In the genomic region with DNA sequence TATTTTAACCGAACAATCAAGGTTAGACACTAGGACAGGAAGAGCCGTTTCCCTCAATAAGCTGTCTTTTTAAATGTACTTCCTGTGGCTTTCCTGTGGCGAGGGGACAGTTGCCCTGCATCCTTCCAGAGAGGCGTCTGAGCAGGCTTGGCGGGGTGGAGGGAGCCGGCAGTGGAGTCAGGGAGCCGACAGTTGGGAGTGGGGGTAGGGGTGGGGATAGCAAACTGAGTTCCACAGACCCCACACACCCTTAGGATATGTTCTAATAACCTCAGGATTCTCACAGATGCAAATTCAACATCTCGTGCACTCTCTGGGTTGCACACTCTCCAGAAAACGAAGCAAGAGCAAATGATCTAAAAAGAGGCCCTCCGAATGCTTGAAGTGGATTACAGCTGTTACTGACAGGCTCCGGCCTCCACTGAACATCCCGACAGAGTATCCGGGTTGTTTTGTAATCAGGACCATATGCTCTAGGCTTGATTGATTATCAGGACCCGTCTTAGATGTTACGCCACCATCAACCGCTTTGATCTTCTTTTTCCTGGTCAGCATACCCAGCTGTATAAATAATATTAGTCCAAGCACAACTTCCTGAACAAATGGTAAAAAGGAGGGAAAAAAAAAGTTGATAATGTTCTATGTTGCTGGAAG, we compare ENCODE assay signal across 8 mouse cellular contexts. TPM values are rescaled to one million over a fixed set of nuclear protein-coding genes. Genes with fewer than 3 reads are reported as not detected.
DNase-seq lines count a peak whose midpoint lies in the region; ATAC-seq lines count a peak whose summit lies in the region.

No protein-coding gene starts in this region.

- H3K4me3 ChIP-seq in limb, embryonic 10.5 days: peak overlapping the region; percentile 39
- no peak overlapping the region for H3K4me3 ChIP-seq in midbrain, embryonic 12.5 days
- no peak overlapping the region for H3K4me3 ChIP-seq in forebrain, embryonic 15.5 days

- no peak overlapping the region for H3K9ac ChIP-seq in midbrain, embryonic 12.5 days (replicated peaks)
- H3K9ac ChIP-seq in forebrain, embryonic 15.5 days (replicated peaks): no peak overlapping the region

- peak overlapping the region; percentile 58; the same call in 1 of the 2 replicates for H3K27ac ChIP-seq in limb, embryonic 10.5 days
- no peak overlapping the region for H3K27ac ChIP-seq in midbrain, embryonic 12.5 days (replicated peaks)
- H3K27ac ChIP-seq in forebrain, embryonic 15.5 days (replicated peaks): no peak overlapping the region; the same call in 1 of the 2 replicates

- intact Hi-C loops in heart, postnatal 10 days (cut with DNase I): no loop called here

- no peaks in the 10 kb centered on the region for H3K36me3 ChIP-seq in limb, embryonic 10.5 days
- no peaks in the 10 kb centered on the region for H3K36me3 ChIP-seq in midbrain, embryonic 12.5 days
- H3K36me3 ChIP-seq in forebrain, embryonic 15.5 days: no peaks in the 10 kb centered on the region

- H3K27me3 ChIP-seq in limb, embryonic 10.5 days (ENCODE audit: low read depth, poor library complexity, severe bottlenecking): no peaks in the 10 kb centered on the region
- no peaks in the 10 kb centered on the region for H3K27me3 ChIP-seq in midbrain, embryonic 12.5 days
- no peaks in the 10 kb centered on the region for H3K27me3 ChIP-seq in forebrain, embryonic 15.5 days

- 2% methylated on average over 16 of the region's 16 CpGs for WGBS in limb, embryonic 10.5 days
- WGBS in midbrain, embryonic 12.5 days: 15% methylated on average over 16 of the region's 16 CpGs
- 24% methylated on average over 16 of the region's 16 CpGs for WGBS in forebrain, embryonic 15.5 days

- H3K9me3 ChIP-seq in limb, embryonic 10.5 days (replicated peaks): no peaks in the 10 kb centered on the region
- no peaks in the 10 kb centered on the region for H3K9me3 ChIP-seq in midbrain, embryonic 12.5 days
- H3K9me3 ChIP-seq in forebrain, embryonic 15.5 days: no peaks in the 10 kb centered on the region

- H3K4me1 ChIP-seq in limb, embryonic 10.5 days: peaks cover 34% of the 10 kb centered on the region
- H3K4me1 ChIP-seq in midbrain, embryonic 12.5 days: peaks cover 12% of the 10 kb centered on the region
- peaks cover 8% of the 10 kb centered on the region; the same call in 1 of the 2 replicates for H3K4me1 ChIP-seq in forebrain, embryonic 15.5 days

- peak overlapping the region; percentile 32 for H3K4me2 ChIP-seq in midbrain, embryonic 12.5 days (replicated peaks)
- no peak overlapping the region for H3K4me2 ChIP-seq in forebrain, embryonic 15.5 days (replicated peaks)

- no peak for ATAC-seq in midbrain, embryonic 12.5 days (ENCODE audit: low FRiP score, low read depth)
- ATAC-seq in erythroid progenitor cell, adult 5-6 weeks (replicated peaks; ENCODE audit: low FRiP score, poor library complexity, severe bottlenecking): no peak
- no peak for ATAC-seq in forebrain, embryonic 15.5 days (replicated peaks)

- DNase-seq in thymus, postnatal 14 days: peak; percentile 44
- no peak for DNase-seq in thymus, postnatal 0 days (ENCODE audit: low spot score)
- DNase-seq in heart, postnatal 10 days: peak; percentile 35 to 47
- peak; percentile 53 for DNase-seq in limb, embryonic 10.5 days (ENCODE audit: low spot score)
- DNase-seq in urinary bladder, postnatal 36 days (ENCODE audit: low spot score in 2 of 2): no peak

RNA-seq across cellular contexts. Expression of a gene that starts 33.9 kb away (rescaled TPM):
- polyA plus RNA-seq in thymus, postnatal 0 days (2015; fragmentation: Nextera tagmentation; extraction: Ambion mirVana): 33.7 and 34.4 TPM in 2 replicates
- total RNA-seq in heart, postnatal 10 days (2021): 10 to 100 TPM; 29.2 to 38.3 TPM
- 206 and 223 TPM in 2 replicates for polyA plus RNA-seq in limb, embryonic 10.5 days (2016; fragmentation: Nextera tagmentation; extraction: Ambion mirVana)
- polyA plus RNA-seq in midbrain, embryonic 12.5 days (2016; fragmentation: Nextera tagmentation; extraction: Ambion mirVana): 23.9 and 24.3 TPM in 2 replicates
- total RNA-seq in erythroid progenitor cell, adult 5-6 weeks (2015; ENCODE audit: low replicate concordance): 8.4 and 27.0 TPM in 2 replicates
- 5.5 and 6.5 TPM in 2 replicates for total RNA-seq in erythroid progenitor cell, adult 5-6 weeks (2017; ENCODE audit: low replicate concordance)
- 33.3 and 36.4 TPM in 2 replicates for polyA plus RNA-seq in forebrain, embryonic 15.5 days (2015; fragmentation: Nextera tagmentation; extraction: Ambion mirVana)

Comparison
In these comparisons a context has a peak if more than half of its experiments do, and no peak if none do; other contexts are left out.
1. DNase-seq: peak in thymus, postnatal 14 days (single experiment), heart, postnatal 10 days (2 of 2) and limb, embryonic 10.5 days (single experiment); none in thymus, postnatal 0 days (single experiment) and urinary bladder, postnatal 36 days (0 of 2).